Mouse (Mus musculus) C2C12 (cell line): ENCODE results near the gene Atp6v0a4. TPM values are rescaled to one million over a fixed set of nuclear protein-coding genes. Genes with fewer than 3 reads are reported as not detected.

Experiments used
- H3K27me3 ChIP-seq: one replicate; pipeline ENCODE4 v1.6.1; 2011; ENCODE audit not compliant: control insufficient read depth, insufficient read depth, insufficient read length
- H3K36me3 ChIP-seq: one replicate; pipeline ENCODE4 v1.6.1; 2011; ENCODE audit not compliant: control insufficient read depth, insufficient read depth
- H3K4me3 ChIP-seq: one replicate; pipeline ENCODE4 v1.5.1; 2011; ENCODE audit warnings: mild to moderate bottlenecking, control low read depth; ENCODE audit not compliant: poor library complexity, insufficient read depth, severe bottlenecking
- H3K79me2 ChIP-seq: one replicate; pipeline ENCODE4 v1.6.1; 2011; ENCODE audit not compliant: control insufficient read depth, insufficient read depth
- H3K79me3 ChIP-seq: one replicate; pipeline ENCODE4 v1.6.1; 2011; ENCODE audit warnings: low read depth, control low read depth
- H3ac ChIP-seq: one replicate; pipeline ENCODE3; 2011; ENCODE audit warnings: low read depth; ENCODE audit not compliant: control insufficient read depth, insufficient read length
- CEBPB ChIP-seq: IDR thresholded peaks from one replicate; pipeline ENCODE4 v1.6.1; 2011; ENCODE audit warnings: low read depth, mild to moderate bottlenecking, control low read depth, moderate library complexity
- CTCF ChIP-seq: IDR thresholded peaks from one replicate; pipeline ENCODE4 v1.5.1; 2011; ENCODE audit not compliant: control insufficient read depth, insufficient read depth, insufficient read length
- FOSL1 ChIP-seq: IDR thresholded peaks from one replicate; pipeline ENCODE4 v1.8.0; 2011; ENCODE audit warnings: mild to moderate bottlenecking, low read length; ENCODE audit not compliant: poor library complexity, insufficient read depth, severe bottlenecking
- MAX ChIP-seq: IDR thresholded peaks from one replicate; pipeline ENCODE4 v1.6.1; 2011; ENCODE audit warnings: mild to moderate bottlenecking, control low read depth
- MYOD1 ChIP-seq: IDR thresholded peaks from one replicate; pipeline ENCODE4 v1.6.1; 2011; ENCODE audit warnings: low read depth; ENCODE audit not compliant: control insufficient read depth, insufficient read length
- MYOG ChIP-seq: IDR thresholded peaks from one replicate; pipeline ENCODE4 v1.6.1; 2011; ENCODE audit not compliant: control insufficient read depth, insufficient read length; ENCODE audit errors: extremely low read depth
- USF1 ChIP-seq: IDR thresholded peaks from one replicate; pipeline ENCODE4 v1.6.1; 2011; ENCODE audit warnings: low read depth, mild to moderate bottlenecking, control low read depth, moderate library complexity
- polyA plus RNA-seq: library from polyadenylated mRNA; unstranded; fragments of >200 nt; fragmentation: generic; extraction: Trizol; gene quantifications from one replicate; pipeline ENCODE4 v1.2.1, GENCODE M21; 2012; ENCODE audit warnings: missing spikeins

The Atp6v0a4 gene
- polyA plus RNA-seq, 1 experiment, result 0.11 TPM

- no peak overlapping the region for H3ac ChIP-seq
- no peaks in the 10 kb centered on the region for H3K79me2 ChIP-seq
- H3K79me3 ChIP-seq, result no peaks in the 10 kb centered on the region
- H3K27me3 ChIP-seq, result no peaks in the 10 kb centered on the region
- TF ChIP-seq MAX (no peak), MYOG (no peak), CTCF (no peak), MYOD1 (no peak)
- no peak overlapping the region for H3K4me3 ChIP-seq
- no peaks in the 10 kb centered on the region for H3K36me3 ChIP-seq
Observed at GRCm38 (mm10) chr6:38055471-38056330, 68.7 kb downstream of the Atp6v0a4 start.

GRCm38 (mm10) chr6:38049601-38050000 lies 74.8 kb downstream of the Atp6v0a4 start:
- no peaks in the 10 kb centered on the region for H3K79me3 ChIP-seq

GRCm38 (mm10) chr6:38048800-38049561 lies 75.4 kb downstream of the Atp6v0a4 start:
- Histone ChIP-seq H3ac (no peak overlapping the region), H3K27me3 (no peaks in the 10 kb centered on the region), H3K4me3 (no peak overlapping the region), H3K36me3 (no peaks in the 10 kb centered on the region), H3K79me2 (no peaks in the 10 kb centered on the region), H3K79me3 (no peaks in the 10 kb centered on the region)
- TF ChIP-seq MAX (no peak), MYOG (no peak), CTCF (no peak), MYOD1 (no peak), FOSL1 (no peak), CEBPB (no peak), USF1 (no peak)

More at GRCm38 (mm10) chr6:38049601-38050000, 74.8 kb downstream of the Atp6v0a4 start:
- Histone ChIP-seq H3K4me3 (no peak overlapping the region), H3K36me3 (no peaks in the 10 kb centered on the region), H3K79me2 (no peaks in the 10 kb centered on the region), H3K27me3 (no peaks in the 10 kb centered on the region), H3ac (no peak overlapping the region)
- no peak for TF ChIP-seq MYOD1
- no peak for TF ChIP-seq CTCF
- no peak for TF ChIP-seq FOSL1
- no peak for TF ChIP-seq USF1
- TF ChIP-seq MAX, result no peak
- TF ChIP-seq CEBPB, result no peak
- no peak for TF ChIP-seq MYOG

DNA sequence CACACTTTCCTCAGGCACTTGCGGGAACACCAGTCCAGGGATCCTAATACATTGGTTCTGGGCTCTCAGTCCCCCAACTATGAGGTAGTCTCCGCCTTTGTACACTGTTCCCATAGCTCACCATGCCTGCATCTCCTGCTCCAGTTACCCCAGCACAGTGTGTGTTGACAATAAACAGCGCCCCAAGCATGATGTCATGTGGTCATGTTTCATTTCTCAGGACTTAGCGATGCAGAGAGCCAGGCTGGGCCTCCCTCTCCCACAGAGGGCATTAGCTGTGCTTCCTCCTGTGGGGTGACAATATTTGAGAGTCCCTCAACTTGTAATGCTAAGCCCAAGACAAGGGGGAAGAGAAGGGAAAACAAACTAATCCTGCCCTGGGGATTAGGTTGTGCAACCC lies 76.4 kb downstream of the Atp6v0a4 start:
- TF ChIP-seq CEBPB (no peak), FOSL1 (no peak), MAX (no peak), MYOD1 (no peak), MYOG (no peak), USF1 (no peak), CTCF (no peak)
- no peaks in the 10 kb centered on the region for H3K36me3 ChIP-seq
- H3K79me2 ChIP-seq, result no peaks in the 10 kb centered on the region
- no peaks in the 10 kb centered on the region for H3K27me3 ChIP-seq
- H3ac ChIP-seq, result no peak overlapping the region
- H3K79me3 ChIP-seq, result no peaks in the 10 kb centered on the region
- no peak overlapping the region for H3K4me3 ChIP-seq

DNA sequence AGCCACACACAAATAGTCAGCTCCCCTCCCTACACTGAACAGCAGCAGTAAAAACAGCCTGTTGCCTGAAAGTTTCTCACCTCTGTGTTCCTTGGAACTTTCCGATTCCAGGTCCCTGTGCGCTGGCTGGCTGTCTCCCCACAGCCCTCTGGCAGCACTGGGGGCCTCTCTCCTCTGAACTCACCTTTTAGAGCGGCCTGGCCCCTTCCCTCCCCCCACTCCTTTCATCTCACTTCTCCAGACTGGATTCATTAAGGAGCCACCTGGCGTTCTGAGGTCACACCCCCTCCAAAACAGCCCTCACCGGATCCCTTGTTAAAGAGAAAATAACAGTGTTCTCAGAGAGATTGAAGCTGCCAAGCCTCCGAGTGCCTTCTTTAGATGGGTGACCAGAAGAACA lies 77.5 kb downstream of the Atp6v0a4 start, which contains the start of gene Svopl:
Gene Svopl (minus strand): TSS at position 159 of the 400 bp plus-strand sequence.
- H3K79me2 ChIP-seq, result no peaks in the 10 kb centered on the region
- H3K27me3 ChIP-seq, result no peaks in the 10 kb centered on the region
- TF ChIP-seq FOSL1 (no peak), USF1 (no peak), MYOG (no peak), MAX (no peak), CEBPB (no peak), CTCF (no peak), MYOD1 (no peak)
- no peak within 1 kb of the TSS for H3K4me3 ChIP-seq
- H3K79me3 ChIP-seq, result no peaks in the 10 kb centered on the region
- H3ac ChIP-seq, result no peak within 1 kb of the TSS
- H3K36me3 ChIP-seq, result no peaks in the 10 kb centered on the region
